Mouse (Mus musculus): Measurements from ENCODE around the gene Lbx2.

Lbx2 gene

DNA sequence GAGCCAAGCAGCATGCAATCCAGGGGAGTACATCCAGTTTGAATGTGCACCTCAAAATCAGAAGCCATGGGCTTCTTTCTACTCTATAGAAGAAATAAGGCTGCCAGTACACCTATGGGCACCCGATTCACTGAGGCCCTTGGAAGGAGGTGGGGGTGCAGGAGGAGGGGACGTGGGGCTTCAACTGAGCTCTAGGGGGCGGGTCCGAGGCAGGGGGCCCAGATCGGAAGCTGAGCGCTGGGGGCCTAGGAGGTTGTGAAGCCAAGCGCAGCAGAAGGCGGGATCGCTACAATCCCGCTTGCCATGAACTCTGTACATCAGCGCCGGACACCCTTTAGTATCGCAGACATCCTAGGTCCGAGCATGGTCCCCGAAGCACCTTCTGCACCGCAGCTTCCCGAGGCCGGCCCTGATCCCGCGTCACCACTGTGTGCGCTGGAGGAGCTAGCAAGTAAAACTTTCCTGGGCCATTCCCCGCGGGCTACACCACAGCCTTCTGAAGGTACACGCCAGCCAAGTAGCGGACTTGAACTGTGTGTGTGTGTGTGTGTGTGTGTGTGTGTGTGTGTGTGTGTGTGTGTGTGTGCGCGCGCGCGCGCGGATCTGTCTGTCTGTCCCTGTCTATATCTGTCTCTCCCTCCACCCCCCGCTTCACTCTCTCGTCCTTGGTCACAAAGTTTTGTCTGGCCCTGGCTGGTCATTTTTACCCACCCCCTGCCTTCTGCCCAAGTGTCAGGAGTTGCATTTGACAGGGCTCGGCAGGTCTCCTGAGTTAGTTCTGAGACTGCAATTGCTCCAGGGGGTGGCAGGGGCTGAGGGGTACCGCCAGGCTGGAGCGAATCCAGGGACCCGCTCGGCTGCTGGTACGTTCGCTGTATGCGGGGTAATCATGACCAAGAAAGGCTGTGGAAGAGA, at the start of gene Lbx2:
Gene Lbx2, plus strand, starts transcription at position 247 of the 915 bp plus-strand sequence.
- no peak for DNase-seq (ENCODE audit: low read depth, low spot score)

DNA sequence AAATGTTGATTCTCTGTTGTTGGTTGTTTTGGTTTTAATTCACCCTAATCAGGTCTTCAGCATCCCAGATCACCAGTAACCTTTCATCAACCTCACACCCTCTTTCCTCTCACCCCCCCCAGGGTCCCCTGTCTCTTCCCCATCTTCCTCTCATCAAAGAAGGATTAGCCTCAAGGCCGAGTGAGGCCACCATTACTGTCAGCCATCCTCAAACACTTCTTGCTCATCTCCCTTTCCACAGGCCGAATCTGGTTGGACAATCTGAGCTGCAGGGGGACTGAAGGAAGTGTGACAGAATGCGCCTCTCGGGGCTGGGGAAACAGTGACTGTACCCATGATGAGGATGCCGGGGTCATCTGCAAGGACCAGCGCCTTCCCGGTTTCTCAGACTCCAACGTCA, 49.0 kb upstream of the Lbx2 start:
- no peak for DNase-seq (ENCODE audit: low read depth, low spot score)

DNA sequence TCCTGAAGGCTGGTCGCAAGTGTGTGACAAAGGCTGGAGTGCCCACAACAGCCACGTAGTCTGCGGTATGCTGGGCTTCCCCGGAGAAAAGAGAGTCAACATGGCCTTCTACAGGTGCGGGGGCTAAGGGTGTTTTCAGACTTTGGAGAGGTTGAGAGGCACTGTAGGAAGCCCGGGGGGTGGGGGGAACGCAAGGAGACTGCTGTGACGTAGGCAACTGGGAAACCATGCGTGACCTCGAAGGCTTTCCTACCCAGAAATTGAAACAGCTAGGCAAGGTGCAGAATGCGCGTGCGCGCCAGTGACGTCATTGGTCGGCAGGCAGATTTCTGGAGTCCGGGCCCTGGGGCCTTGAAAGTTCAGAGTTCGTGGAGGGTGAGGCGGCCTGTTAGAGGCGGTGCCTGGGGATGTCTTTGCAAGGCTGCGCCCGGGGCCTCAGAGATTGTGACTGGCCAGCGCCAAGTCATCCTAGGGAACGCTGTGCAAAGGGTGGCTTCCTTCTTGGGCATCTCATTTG, 47.6 kb upstream of the Lbx2 start:
- DNase-seq (ENCODE audit: low read depth, low spot score): peak; percentile 76

DNA sequence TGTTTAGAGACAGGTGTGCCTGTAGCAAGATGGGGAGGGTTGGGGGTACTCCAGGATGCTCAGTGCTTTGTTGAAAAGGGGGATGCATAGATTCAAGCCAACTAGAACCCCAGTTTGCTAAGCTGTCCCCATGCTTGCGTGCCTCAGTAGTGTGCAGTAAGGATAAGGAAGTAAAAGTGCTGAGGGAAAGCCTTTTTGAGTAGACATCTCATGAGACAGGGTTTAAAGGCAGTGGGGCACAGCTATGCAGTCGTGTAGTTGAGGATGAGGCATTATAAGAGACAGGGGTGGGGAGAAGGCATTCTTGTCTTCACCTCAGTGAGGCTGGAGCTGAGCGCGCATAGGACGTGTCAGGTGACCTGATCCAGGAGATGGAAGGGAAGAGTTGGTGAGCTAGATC, 45.6 kb upstream of the Lbx2 start:
- no peak for DNase-seq (ENCODE audit: low read depth, low spot score)

DNA sequence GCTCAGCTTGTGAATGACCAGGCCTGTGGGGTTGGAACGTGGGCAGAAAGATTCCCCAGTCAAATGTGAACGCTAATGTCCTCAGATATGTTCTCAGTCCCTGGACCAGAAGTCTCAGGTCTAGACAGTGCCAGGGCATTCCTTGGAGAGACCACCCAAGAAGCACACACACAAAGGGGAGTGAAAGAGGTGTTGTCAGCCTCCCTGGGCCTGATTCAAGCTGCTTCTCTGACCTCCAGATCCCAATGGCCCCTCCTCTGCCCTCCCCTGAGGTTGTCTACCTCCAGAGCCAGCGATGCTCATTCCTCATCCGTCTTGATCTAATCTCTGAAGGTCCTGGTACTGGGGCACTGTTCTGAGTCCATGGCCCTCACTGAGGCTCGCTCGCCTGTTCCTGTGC, 42.6 kb upstream of the Lbx2 start:
- no peak for DNase-seq (ENCODE audit: low read depth, low spot score)

DNA sequence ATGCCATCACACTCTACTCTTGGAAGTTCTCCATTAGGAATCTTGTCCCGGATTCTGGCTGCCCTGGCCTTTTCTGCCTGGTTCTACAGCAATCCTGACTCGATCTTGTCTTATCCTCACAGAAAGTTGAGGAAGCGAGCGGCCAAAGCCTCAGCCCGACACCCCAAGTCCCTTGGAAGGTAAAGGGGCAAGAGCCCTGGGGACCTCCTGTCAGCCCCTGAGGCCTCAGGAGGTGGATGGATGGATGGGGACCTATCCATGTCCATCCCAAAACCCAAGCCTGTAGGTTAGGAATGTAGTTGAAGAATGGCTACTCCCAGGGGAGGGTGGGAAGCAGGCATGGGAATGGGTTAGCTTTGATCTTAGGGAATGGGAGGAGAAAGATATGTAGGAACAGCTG, 42.2 kb upstream of the Lbx2 start:
- no peak for DNase-seq (ENCODE audit: low read depth, low spot score)

DNA sequence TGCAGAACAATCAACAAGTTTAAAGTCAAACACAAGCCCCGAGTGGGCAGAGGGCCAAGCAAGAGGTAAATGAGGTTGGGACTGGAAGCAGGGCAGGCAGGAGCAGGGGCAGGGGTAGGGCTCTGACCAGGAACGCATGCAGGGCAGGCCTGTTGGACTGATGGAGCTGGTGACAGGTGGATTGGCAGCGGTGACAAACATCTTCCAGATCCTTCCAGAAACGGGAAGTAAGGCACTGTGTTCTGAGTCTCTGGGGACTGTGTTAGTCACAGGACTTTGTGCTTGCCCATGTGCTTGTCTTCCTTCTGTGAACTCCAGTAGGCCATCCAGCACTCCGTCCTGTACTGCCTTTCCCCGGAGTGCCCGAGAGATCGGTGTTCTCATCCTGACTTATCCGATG, 41.4 kb upstream of the Lbx2 start:
- DNase-seq (ENCODE audit: low read depth, low spot score): no peak

DNA sequence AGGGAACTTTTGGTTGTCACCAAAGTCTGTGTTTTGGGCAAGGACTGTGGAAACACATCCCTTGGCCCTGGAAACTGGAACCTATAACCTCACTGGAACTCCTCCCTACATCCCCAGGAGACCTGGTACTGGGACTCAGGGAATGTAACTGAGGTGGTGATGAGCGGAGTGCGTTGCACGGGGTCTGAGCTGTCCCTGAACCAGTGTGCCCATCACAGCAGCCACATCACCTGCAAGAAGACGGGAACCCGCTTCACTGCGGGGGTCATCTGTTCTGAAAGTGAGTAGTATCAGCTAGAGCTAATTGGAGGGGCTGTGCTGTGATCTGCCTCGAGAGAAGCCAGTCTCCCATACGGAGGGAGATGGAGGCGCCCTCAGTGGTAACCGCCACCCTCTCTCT, 36.8 kb upstream of the Lbx2 start:
- DNase-seq (ENCODE audit: low read depth, low spot score): no peak

DNA sequence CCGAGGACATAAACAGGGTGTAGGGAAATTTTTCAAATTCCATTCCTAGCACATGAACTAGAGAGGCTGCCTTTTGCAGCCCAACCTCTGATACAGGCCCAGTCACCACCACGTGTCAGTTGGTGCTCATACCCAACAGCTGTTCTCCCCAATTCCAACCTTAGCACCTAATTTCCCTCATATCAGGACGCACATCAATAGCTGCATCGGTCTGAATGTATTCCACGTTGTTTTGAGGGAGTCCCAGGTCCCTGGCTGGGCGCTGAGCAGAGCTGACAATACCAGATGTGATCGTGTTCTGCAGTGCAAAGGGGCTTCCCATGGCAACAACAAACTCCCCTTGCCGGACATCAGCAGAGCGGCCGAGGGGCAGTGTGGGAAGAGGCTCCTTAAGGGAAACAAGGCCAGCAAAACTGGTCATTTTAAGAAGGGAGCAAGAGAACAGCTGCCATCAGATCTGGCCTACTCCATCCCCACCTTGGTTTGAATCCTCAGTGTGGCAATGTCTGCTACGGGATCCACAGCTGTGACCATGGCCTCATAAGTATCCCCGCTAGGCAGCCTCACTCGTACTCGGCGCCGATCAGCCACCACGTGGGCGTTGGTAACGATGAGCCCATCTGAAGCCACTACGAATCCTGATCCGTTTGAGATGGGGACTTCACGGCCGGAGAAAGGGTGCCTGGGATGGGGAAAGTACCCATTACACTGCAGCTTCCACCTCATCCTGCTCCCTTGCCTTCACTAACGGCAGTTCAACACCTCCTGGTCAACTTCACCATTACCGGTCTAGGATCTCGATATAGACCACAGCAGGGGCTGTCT, 32.8 kb upstream of the Lbx2 start:
- no peak for DNase-seq (ENCODE audit: low read depth, low spot score)

DNA sequence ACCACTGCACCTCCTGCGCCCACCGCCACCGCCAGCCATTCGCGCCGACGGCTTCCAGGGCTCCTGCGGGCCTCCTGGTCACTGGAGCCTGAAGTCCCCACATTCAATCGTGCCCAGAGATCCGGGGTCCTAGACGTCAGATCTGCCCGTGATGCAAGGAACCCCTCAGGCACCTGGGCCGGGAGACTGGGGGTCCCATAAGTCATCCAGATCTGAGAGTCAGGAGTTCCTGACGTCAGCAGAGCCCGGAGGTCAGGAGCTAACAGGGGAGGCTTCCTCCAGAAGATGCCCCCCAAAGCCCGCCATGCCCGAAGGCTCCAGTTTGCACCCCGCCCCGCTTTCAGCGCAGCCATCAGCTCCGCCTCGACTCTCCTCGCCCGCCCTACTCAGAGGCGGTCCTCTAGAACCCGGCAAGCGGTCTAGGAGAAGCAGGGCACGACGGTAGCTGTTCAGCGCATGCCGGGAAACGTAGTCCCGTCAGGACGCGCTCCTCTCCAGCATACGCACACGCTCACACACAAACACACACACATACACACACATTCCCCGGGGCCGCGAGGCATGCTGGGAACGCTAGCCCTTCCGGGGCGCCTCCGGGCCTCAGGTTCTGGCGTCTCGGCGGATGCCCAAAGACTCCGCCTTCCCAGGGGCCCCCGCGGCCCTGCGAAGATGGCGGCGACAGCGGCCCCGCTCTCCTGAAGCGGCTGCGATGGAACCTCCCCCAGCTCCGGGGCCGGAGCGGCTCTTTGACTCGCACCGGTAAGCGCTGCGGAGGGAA, 31.9 kb upstream of the Lbx2 start, which contains the start of gene Aup1:
Gene Aup1, plus strand, starts transcription at position 448 of the 778 bp plus-strand sequence.
- DNase-seq (ENCODE audit: low read depth, low spot score): peak; percentile 95

DNA sequence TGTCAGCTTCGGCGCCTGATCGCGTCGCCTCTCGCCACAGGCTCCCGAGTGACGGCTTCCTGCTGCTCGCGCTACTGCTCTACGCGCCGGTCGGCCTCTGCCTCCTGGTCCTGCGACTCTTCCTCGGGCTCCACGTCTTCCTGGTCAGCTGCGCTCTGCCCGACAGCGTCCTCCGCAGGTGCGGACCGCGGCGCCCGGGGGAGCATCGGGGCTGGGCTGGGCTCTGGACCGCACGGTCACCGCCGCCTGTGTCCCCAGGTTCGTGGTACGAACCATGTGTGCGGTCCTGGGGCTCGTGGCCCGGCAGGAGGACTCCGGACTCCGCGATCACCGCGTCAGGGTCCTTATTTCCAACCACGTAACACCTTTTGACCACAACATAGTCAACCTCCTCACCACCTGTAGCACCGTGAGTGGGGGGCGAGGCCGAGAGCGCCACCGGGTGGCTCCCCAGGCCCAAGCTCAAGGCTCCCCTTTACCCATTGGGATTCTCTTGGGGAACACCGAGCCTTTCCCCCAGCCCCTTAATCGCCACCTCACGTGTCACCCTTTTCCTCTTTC, 31.2 kb upstream of the Lbx2 start, which contains the start of gene Htra2:
Gene Htra2, minus strand, starts transcription at position 403 of the 561 bp plus-strand sequence.
- no peak for DNase-seq (ENCODE audit: low read depth, low spot score)

DNA sequence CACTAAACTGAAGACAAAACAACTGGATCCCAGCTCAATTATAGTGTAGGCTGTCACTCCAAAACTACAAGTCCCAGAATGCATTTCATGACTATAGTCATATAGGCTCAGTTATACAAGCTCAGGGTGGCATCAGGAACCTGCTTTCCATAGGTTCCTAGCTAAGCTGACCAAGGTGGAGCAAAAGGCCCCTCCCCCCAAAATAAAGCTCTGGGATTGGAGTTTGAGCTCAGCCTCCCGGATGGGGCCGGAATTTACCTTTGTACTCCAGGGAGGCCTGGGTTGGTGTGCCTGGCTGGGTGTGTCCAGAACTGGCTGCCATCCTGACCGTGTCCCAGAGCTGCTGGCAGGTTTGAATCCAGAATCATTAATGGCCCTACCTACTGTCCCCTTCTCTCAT, 28.4 kb upstream of the Lbx2 start, which contains the start of gene Dqx1:
Gene Dqx1, plus strand, starts transcription at position 55 of the 400 bp plus-strand sequence.
- DNase-seq (ENCODE audit: low read depth, low spot score): no peak

DNA sequence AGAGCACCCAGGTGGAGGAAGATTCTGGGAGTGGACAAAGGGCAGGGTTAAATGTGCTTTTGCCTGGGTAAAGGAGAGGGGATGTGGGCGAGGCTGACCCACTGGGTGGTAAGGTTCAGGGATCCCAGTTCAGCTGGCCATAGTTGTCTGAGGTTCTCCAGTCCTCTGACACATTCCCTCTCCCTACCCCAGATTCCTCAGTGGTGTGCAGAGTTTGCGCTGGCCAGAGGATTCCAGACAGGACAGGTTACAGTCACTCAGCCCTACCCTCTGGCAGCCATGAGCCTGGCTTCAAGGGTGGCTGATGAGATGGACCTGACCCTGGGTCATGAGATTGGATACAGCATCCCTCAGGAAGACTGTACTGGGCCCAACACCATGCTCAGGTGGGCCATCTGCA, 27.4 kb upstream of the Lbx2 start:
- DNase-seq (ENCODE audit: low read depth, low spot score): no peak

DNA sequence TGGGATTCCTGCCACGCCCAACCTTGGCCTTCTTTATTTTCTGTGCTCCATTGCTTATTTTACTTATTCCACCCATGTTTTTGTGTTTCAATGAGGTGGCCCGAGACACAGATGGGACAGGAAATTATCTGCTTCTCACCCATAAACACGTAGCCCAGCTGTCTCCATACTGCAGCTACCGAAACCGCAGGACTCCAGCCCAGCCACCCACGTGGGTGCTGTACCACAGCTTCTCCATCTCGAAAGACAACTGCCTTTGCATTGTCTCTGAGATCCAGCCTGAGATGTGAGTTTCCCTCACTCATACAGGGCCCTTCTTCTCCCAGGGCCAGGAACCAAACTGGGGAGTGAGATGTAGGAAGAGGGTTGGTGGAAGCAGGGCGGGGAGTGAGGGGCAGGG, 20.2 kb upstream of the Lbx2 start:
- no peak for DNase-seq (ENCODE audit: low read depth, low spot score)

DNA sequence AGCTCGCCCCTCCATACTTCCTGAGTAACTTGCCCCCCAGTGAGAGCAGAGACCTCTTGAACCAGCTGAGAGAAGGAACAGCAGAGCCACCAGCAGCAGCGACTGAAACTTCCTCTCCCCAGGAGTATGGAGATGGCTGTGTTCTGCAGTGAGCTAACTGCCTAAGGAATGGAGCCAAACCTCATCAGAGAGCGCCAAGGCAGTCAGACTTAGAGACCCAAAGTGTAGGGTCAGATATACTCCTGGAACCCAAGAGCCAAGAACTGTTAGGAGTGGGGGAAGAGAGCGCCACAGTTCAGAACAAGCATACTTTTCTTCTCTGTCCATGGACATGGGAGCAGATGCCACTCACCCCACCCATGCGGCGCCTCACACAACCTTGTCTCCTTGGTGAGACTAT, 19.7 kb upstream of the Lbx2 start:
- DNase-seq (ENCODE audit: low read depth, low spot score): no peak

DNA sequence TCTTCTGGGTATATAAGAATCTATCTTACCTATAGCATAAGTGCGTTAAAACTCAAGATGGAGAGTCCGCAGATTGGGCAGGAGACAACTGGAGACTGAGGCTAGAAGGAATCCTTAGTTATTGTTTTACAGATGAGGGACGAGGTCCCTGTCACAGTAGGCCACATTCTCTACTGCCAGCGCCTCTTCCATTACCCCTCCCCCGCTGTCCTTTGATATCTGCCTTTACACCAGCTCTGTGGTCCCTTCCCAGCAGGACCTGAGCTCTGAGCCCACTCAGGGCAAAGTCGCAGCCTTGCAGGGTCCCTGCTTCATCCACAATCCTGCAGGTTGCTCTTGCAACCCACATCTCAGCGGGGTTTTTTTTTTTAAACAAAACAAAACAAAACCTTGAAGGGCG, 17.9 kb upstream of the Lbx2 start:
- DNase-seq (ENCODE audit: low read depth, low spot score): no peak

DNA sequence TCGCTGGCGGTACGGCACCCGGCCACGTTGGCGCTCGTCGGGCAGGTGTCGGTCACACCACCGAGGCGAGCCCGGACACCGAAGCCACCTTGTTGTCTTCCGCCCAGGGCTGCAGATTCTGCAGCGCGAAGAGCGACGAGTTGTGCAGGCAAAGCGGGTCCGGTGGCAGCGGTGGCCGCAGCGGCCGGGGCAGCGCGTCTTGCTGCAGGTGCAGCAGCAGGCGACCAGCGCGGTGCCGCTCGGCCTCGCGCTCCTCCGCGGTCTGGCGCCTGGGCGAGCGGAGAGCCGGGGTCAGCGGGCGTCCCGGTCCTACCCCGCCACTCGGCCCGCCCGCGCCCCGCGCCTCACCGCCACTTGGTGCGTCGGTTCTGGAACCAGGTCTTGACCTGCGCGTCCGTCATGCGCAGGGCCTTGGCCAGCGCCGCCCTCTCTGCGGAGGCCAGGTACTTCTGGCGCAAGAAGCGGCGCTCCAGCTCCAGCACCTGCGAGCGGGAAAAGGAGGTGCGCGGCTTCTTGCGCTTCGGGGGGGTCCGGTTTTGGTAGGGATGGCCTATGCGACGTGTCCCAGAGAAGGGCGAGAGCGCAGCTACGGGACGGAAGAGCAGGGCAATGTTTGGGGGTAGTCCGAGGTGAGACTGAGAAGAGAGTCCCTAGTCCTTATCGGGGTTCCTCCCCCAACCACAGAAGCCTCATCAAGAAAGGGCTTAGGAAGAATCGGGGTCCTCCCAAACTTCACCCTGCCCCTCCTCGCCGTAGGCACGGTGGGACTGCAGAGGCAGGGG, 17.3 kb upstream of the Lbx2 start:
- no peak for DNase-seq (ENCODE audit: low read depth, low spot score)

DNA sequence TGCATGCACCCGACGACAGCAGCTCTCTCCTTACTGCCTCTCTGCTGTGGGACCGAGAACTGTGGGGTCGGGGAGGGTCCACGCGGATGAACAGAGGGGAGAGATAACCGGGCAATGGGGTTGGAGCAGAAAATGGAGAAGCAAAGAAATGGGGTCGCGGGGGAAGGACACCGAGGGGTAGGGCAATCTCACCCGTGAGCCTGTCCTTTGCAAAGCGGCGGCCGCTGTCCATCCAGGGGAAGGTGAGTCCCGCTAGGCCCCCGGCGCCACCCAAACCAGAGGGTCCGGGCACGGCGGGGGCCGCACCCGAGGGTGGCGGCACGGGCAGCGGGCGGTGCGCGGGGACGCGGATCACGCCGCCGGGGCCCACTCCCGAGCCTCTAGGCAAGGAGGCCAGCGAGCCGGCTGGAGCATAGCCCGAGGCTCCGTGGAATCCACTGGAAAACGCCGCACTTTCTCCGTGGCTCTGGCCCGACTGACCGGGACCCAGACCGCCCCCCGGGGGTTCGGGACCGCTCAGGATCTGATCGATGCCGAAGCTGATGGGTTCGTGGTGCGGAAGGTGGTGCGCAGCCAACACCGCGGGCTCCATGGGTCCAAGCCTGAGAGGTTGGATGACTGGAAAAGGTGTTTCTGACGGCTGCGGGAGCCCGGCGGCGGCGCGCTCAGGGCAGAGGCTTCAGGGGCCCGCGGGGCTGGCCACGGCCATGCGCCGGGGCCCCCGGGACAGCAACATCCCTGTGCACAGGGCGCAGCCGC, 16.5 kb upstream of the Lbx2 start:
- DNase-seq (ENCODE audit: low read depth, low spot score): no peak

DNA sequence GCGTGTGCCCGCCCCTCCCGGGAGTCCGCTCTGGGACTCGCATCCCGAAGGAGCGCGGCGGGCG, 16.1 kb upstream of the Lbx2 start, which contains the start of gene Tlx2:
Gene Tlx2, minus strand, starts transcription at position 47 of the 64 bp plus-strand sequence.
- DNase-seq (ENCODE audit: low read depth, low spot score): no peak
